Mouse (Mus musculus) ZHBTc4 (cell line): ENCODE measurements at regions not wholly inside any gene's neighbourhood (a gene's known extent, or its start where the extent isn't known, plus 50 kb on each side); places are given as distances from the start of the nearest gene placed in this dataset.
"Not testable (repeated sequence)": the region's sequence is repeated elsewhere in the genome, so short reads cannot be mapped to it uniquely, and the experiment has no call there.

Experiments
- DNase-seq: peaks from one replicate; pipeline ENCODE4 v3.0.0-alpha.2; 2011; ENCODE audit warnings: low read depth, low spot score

- DNase-seq, result no peak
These were observed 71.4 kb downstream of the Gm21833 start for GRCm38 (mm10) chr16:82899611-82900010.

DNA sequence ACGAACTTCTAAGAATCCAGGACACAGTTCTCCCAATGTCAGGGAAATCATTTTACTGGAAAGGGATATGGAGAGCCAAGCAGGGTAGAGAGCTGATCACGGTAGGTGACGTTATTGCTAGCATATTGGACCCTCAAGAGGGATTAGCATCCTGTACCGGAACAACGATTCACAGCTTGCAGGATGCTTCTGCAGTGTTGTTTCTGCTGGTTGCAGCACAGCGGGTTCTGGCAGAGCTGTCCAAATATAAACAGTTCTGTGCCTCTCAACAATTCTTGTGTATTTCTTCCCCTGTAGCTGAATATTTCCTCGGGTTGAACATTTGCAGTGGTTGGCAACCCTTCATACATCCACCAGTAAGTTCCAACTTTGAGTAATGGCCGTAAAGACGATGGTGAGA is 92.4 kb downstream of the Gm21833 start:
- DNase-seq, result no peak

- DNase-seq, result not testable (repeated sequence)
These were observed 130.8 kb downstream of the Gm21833 start for GRCm38 (mm10) chr16:82958951-82959350.

DNA sequence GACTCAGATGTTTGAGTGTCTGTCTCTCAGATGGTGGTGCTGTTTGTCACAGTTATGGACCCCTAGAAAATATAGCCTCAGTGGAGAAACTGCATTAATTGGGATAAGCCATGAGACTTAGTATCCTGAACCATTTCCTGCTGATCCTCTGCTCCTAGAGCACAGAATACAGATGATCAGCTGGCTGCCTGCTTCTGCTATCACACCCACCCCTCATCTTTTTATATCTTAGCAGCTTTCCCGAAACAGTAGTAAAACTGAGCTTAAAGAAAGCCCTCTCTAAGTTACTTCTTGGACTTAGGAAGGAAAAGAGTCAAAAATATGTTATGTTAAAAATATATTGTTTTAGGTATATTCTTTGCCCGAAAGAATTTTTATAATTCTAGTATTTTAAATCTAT is 163.5 kb downstream of the Gm21833 start:
- DNase-seq, result no peak

- no peak for DNase-seq
These were observed 169.7 kb downstream of the Gm21833 start for GRCm38 (mm10) chr16:82997861-82998260.

DNA sequence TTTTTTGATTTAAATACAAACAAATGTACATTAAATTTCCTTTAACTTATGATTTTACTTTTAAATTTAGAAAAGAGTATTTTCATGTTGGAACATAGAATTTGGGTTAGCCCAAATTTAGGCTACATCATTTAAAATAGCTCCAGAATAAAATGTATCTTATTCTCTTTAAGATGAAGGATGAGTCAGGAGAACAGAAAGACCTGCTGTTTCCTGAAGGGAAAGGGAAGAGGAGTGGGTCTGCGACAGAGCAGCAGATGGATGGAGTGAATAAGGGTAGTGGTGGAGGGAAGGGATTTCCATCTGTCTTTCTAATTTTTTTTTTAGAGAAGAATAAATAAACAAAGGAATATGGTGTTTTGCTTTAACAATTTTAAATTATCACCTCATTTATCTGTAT is 193.1 kb downstream of the Gm21833 start:
- DNase-seq, result no peak

DNA sequence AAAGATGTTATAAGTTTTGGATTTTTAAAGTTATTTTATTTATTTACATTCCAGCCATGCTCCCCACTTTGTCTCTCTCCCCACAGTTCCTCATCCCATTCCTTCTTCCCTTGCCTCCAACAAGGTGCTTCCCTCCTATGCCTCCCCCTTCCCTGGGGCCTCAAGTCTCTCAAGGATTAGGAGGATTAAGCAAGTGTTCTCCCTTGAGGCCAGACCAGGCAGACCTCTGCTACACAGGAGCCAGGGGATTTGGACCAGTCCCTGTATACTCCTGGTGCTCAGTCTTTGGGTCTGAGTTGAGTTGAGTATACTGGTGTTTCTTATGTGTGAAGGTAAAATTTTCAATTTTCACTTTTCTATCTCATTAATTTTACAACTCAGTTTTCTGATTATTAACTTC is 235.2 kb downstream of the Gm21833 start:
- DNase-seq, result peak; percentile 2

- no peak for DNase-seq
These were observed 243.3 kb downstream of the Gm21833 start for GRCm38 (mm10) chr16:83071488-83071887.

DNA sequence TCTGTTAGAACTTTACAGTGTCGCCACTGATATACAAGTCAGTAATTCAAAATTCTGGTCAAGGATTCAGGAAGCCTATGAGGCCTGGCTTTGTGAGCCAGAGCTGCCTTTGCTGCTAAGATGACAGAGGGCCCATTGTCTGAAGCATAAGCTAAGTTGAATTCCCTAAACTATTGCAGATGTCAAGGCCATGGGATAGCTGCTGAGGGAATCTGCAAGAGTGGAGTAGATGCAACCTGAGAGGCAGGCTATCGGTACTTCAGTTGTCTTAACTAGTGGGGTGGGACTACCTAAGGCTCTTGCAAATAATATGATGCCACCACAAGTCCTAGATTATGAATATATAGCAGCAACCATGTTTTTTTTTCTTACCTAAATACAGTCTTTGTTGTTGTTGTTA is 263.9 kb downstream of the Gm21833 start:
- DNase-seq, result no peak

- DNase-seq, result no peak
These were observed 282.9 kb downstream of the Gm21833 start for GRCm38 (mm10) chr16:83111128-83111527.

DNA sequence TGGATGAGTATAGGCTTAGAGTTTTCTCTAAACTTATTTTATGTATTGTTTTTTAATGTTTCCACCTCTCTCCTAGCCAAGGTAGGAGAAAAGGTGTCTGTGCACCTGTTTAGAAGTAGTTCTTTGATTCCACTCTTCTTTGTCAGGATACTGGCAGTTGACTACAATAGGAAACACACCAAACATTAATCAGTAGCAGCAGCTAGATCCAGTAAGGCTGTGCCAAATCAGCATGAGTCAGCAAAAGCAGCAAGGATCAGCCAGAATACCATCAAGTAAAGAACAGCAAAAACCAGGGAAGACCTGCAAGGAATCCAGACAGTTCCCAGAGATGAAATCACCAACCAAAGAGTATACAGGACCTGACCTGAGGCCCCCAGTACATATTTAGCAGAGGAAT is 303.7 kb downstream of the Gm21833 start:
- peak; percentile 11 for DNase-seq

DNA sequence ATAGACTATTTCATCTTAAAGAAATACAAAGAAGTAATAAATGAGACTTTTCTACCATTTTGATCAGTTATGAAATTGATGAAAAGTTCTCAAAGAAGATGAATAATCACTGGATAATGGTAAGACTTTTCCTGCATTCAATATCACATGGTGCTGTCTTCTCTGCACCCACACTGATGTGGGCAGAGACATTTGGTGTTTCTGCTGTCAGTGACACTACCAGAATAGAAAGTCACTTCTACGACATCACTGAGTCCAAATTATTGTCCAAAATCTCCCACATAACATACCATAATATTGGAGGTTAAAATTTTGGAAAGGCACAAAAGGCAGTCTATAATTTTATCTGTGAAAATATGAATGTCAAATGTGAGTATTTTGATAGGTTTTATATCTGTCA is 344.8 kb downstream of the Gm21833 start:
- no peak for DNase-seq

GRCm38 (mm10) chr16:83193441-83193953 is 365.3 kb downstream of the Gm21833 start:
- DNase-seq, result no peak

- no peak for DNase-seq
These were observed 369.6 kb downstream of the Gm21833 start for GRCm38 (mm10) chr16:83197812-83198211.
